Mouse (Mus musculus) hindbrain, postnatal 0 days (tissue): ENCODE results near the gene Cntf. TPM values are rescaled to one million over a fixed set of nuclear protein-coding genes. Genes with fewer than 3 reads are reported as not detected.

ENCODE experiments used
- ATAC-seq: fragments of 200-750 bp; cut with Nextera tagmentation; 2 replicates; pipeline ENCODE4 v1.8.0; 2017; ENCODE audit warnings: mild to moderate bottlenecking, moderate TSS enrichment, moderate library complexity
- DNase-seq: peaks from one replicate; pipeline ENCODE4 v3.0.0-alpha.2; 2015; ENCODE audit warnings: low spot score
- H3K27ac ChIP-seq: fragments of 300-500 bp; sonication (generic); 2 replicates; pipeline ENCODE4 v1.5.1; 2014; ENCODE audit warnings: mild to moderate bottlenecking
- H3K27me3 ChIP-seq: fragments of 300-500 bp; sonication (generic); 2 replicates; pipeline ENCODE4 v1.6.1; 2014; ENCODE audit warnings: low read length, mixed read lengths; ENCODE audit not compliant: insufficient read depth
- H3K36me3 ChIP-seq: fragments of 300-500 bp; sonication (generic); 2 replicates; pipeline ENCODE4 v1.6.1; 2014; ENCODE audit warnings: low read length, mixed read lengths; ENCODE audit not compliant: insufficient read depth
- H3K4me1 ChIP-seq: fragments of 300-500 bp; sonication (generic); 2 replicates; pipeline ENCODE4 v1.6.1; 2014; ENCODE audit warnings: antibody characterized with exemption, low read length, mixed read lengths; ENCODE audit not compliant: insufficient read depth
- H3K4me2 ChIP-seq: fragments of 300-500 bp; sonication (generic); 2 replicates; pipeline ENCODE4 v1.6.1; 2014; ENCODE audit warnings: low read depth, mild to moderate bottlenecking, low read length, moderate library complexity, mixed read lengths
- H3K4me3 ChIP-seq: fragments of 300-500 bp; sonication (generic); 2 replicates; pipeline ENCODE4 v1.5.1; 2014; ENCODE audit warnings: low read length
- H3K9ac ChIP-seq: fragments of 300-500 bp; sonication (generic); replicated peaks from 2 replicates; pipeline ENCODE4 v1.6.1; 2014; ENCODE audit warnings: mild to moderate bottlenecking, low read length, moderate library complexity, mixed read lengths
- H3K9me3 ChIP-seq: fragments of 300-500 bp; sonication (generic); 2 replicates; pipeline ENCODE4 v1.6.1; 2016; ENCODE audit warnings: low read length, mixed read lengths
- CTCF ChIP-seq: IDR thresholded peaks from 2 replicates; pipeline ENCODE4 v1.5.1; 2016; ENCODE audit warnings: antibody characterized with exemption, control low read depth, low read depth
- WGBS: fragments of 180-500 bp; shearing (Covaris S2); extraction: QIAGEN DNeasy Blood & Tissue Kit; methylation state at CpG from one replicate; pipeline ENCODE4 v1.1.7; 2014; 5-methylcytosine and 5-hydroxymethylcytosine counted together
- polyA plus RNA-seq: library from polyadenylated mRNA; unstranded; fragments of >200 nt; fragmentation: Nextera tagmentation; extraction: Ambion mirVana; gene quantifications from 2 replicates; pipeline ENCODE4 v1.2.1, GENCODE M21; 2015
- total RNA-seq: library from RNA; depleted of rRNA; stranded (reverse); fragments of >200 nt; gene quantifications from 2 replicates; pipeline ENCODE4 v1.2.3, GENCODE M21; 2014

The Cntf gene
- total and polyA plus RNA-seq, 2 experiments from 2014 or later = 0.42 to 1.5 TPM

DNA sequence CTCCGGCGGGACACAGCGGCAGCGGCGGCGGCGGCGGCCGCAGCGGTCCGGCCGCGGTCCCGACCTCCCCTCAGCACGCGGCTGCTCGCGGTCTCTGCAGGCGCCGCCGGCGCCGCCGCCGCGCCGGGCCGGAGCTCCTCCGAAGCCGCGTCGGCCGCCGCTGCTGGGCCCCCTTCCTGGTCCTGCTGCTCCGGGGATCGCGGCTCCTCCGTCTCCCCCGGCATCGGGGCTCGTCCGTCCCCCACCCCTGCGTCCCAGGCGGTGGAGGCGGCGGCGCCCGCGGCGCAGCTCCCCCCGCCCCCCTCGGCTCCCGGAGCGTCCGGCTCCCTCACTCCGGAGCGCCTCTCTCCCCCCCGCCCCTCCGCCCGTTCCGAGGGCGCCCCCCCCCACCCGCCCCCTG lies 29.7 kb upstream of the Cntf start:
- no peaks in the 10 kb centered on the region for H3K27me3 ChIP-seq
- TF ChIP-seq CTCF = no peak

GRCm38 (mm10) chr19:12794056-12795044 lies 28.9 kb upstream of the Cntf start:
- ATAC-seq (peak; percentile 63), DNase-seq (peak; percentile 93)
- no peaks in the 10 kb centered on the region for H3K27me3 ChIP-seq
- peak overlapping the region; percentile 100 for H3K27ac ChIP-seq
- peaks cover 5% of the 10 kb centered on the region; the same call in 1 of the 2 replicates for H3K4me1 ChIP-seq
- H3K9ac ChIP-seq = peak overlapping the region; percentile 99
- peak overlapping the region; percentile 97 for H3K4me3 ChIP-seq
- H3K4me2 ChIP-seq = peak overlapping the region; percentile 69
- no peaks in the 10 kb centered on the region for H3K36me3 ChIP-seq
- 1% methylated on average over 30 of the region's 39 CpGs for WGBS
- no peaks in the 10 kb centered on the region for H3K9me3 ChIP-seq
- TF ChIP-seq CTCF = peak; percentile 71

More for the DNA sequence above, 29.7 kb upstream of the Cntf start:
- peak overlapping the region; percentile 99 for H3K9ac ChIP-seq
- H3K36me3 ChIP-seq = no peaks in the 10 kb centered on the region
- 0% methylated on average over 17 of the region's 63 CpGs for WGBS
- peak overlapping the region; percentile 100 for H3K27ac ChIP-seq
- peak overlapping the region; percentile 97 for H3K4me3 ChIP-seq
- ATAC-seq (peak; percentile 25), DNase-seq (no peak)
- H3K4me1 ChIP-seq = peaks cover 5% of the 10 kb centered on the region; the same call in 1 of the 2 replicates
- H3K4me2 ChIP-seq = peak overlapping the region; percentile 69
- H3K9me3 ChIP-seq = no peaks in the 10 kb centered on the region

DNA sequence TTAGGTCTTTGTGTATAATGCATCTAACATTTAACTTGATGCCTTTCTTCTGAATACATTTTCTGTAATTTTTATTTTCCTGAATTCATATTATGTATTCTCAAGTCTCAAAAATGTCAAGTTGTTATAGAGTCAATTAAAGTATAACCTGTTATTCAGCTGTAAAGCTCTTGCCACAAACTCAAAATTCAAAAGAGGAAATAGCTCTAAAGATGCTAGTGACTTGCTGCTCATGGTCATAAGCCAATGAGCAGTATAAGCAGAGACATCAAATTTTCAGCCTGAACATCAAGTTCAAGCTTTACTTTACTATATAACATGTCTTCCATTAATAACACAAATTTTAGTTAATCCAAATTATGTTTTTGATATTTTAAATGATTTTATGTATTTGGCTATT lies 26.9 kb upstream of the Cntf start:
- no peak for DNase-seq
- ATAC-seq = no peak
- H3K4me3 ChIP-seq = no peak overlapping the region
- H3K27me3 ChIP-seq = no peaks in the 10 kb centered on the region
- peaks cover 5% of the 10 kb centered on the region; the same call in 1 of the 2 replicates for H3K4me1 ChIP-seq
- no peaks in the 10 kb centered on the region for H3K9me3 ChIP-seq
- no peak overlapping the region for H3K27ac ChIP-seq
- TF ChIP-seq CTCF = no peak
- no peak overlapping the region for H3K9ac ChIP-seq
- no peak overlapping the region for H3K4me2 ChIP-seq
- no peaks in the 10 kb centered on the region for H3K36me3 ChIP-seq

- Histone ChIP-seq H3K9me3 (no peaks in the 10 kb centered on the region), H3K4me3 (no peak overlapping the region), H3K27ac (no peak overlapping the region), H3K27me3 (no peaks in the 10 kb centered on the region), H3K36me3 (no peaks in the 10 kb centered on the region), H3K4me2 (no peak overlapping the region), H3K9ac (no peak overlapping the region), H3K4me1 (no peaks in the 10 kb centered on the region)
- no peak for TF ChIP-seq CTCF
- DNase-seq = no peak
- WGBS = 71% methylated on average over 4 of the region's 4 CpGs
- ATAC-seq = no peak
Measured at GRCm38 (mm10) chr19:12787721-12788120, 22.3 kb upstream of the Cntf start.

DNA sequence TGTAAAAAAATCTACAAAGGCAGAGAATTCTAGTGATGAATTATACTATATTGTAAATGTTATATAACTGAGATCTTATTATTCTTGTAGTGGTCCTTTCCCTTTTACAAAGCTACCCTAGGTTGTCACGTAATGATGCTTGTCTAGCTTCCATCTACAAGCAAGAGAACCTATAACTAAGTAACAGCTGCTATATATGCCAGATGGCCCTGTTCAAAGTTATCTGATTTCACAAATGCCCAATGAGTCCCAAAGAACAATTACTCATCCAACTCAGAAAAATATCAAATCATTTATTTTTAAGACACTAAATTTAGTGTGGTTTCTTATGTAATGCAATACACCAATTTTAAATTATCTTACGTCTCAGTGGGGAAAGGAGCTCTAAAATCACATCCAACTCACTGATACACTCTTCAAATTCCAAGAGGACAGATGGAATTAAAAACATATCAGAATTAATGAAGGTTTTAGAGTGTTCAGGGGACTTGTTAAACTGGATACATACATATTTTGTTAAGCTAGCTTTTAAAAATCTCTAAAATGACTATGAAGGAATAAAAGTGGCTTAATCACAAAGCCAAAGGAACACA lies 21.5 kb upstream of the Cntf start:
- H3K36me3 ChIP-seq = no peaks in the 10 kb centered on the region
- no peaks in the 10 kb centered on the region for H3K9me3 ChIP-seq
- no peak overlapping the region for H3K4me2 ChIP-seq
- 81% methylated on average over 2 of the region's 2 CpGs for WGBS
- H3K9ac ChIP-seq = no peak overlapping the region
- DNase-seq = no peak
- H3K4me1 ChIP-seq = no peaks in the 10 kb centered on the region
- no peak overlapping the region for H3K27ac ChIP-seq
- no peaks in the 10 kb centered on the region for H3K27me3 ChIP-seq
- H3K4me3 ChIP-seq = no peak overlapping the region
- no peak for ATAC-seq
- no peak for TF ChIP-seq CTCF

- TF ChIP-seq CTCF = no peak
- Histone ChIP-seq H3K36me3 (peaks cover 3% of the 10 kb centered on the region; the same call in 1 of the 2 replicates), H3K9me3 (no peaks in the 10 kb centered on the region), H3K4me2 (no peak overlapping the region), H3K9ac (no peak overlapping the region), H3K4me1 (no peaks in the 10 kb centered on the region), H3K27ac (no peak overlapping the region), H3K4me3 (no peak overlapping the region), H3K27me3 (no peaks in the 10 kb centered on the region)
- no peak for DNase-seq
- no peak for ATAC-seq
Measured at GRCm38 (mm10) chr19:12780437-12780836, 15.0 kb upstream of the Cntf start.
